Mouse (Mus musculus): ENCODE measurements at regions not wholly inside any gene's neighbourhood (a gene's known extent, or its start where the extent isn't known, plus 50 kb on each side); places are given as distances from the start of the nearest gene placed in this dataset.
A peak's percentile ranks its signal among the peaks of the same experiment; 100 is the strongest.

DNA sequence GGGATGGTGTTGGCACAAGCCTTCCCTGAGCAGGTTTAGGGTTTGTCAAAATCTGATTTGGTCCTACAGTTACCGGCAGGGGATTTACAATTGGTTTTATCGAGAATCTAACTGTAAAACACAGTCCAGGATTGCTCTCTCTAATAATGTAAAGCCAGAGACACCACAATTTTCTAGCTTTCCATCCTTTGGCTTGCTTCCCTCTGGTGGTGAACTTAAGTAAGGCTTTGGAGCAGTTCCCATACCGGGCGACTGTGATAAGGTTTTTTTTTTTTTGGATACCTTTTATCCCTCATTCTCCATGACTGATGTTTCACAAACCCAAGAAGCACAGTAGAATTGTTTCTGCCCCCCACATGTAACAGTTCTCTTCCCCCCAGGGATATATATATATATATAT is 195.3 kb downstream of the Tex13c3 start:
- no peaks in the 10 kb centered on the region for H3K27me3 ChIP-seq (replicated peaks; ENCODE audit: control insufficient read depth, insufficient read depth, low read length)
- 70% methylated on average over 4 of the region's 4 CpGs for WGBS
- no peak overlapping the region for H3K27ac ChIP-seq (ENCODE audit: low read depth, low read length)
- H3K9me3 ChIP-seq (ENCODE audit: control insufficient read depth), result no peaks in the 10 kb centered on the region
- H3K4me1 ChIP-seq (replicated peaks; ENCODE audit: control insufficient read depth, insufficient read depth, low read length), result no peaks in the 10 kb centered on the region
- H3K4me2 ChIP-seq (replicated peaks; ENCODE audit: low read depth), result no peak overlapping the region
- no peaks in the 10 kb centered on the region for H3K36me3 ChIP-seq (ENCODE audit: control insufficient read depth, insufficient read depth)
- peak; percentile 54 for TF ChIP-seq CTCF (IDR thresholded peaks at IDR 0.05; ENCODE audit: low read depth)
- H3K4me3 ChIP-seq (ENCODE audit: low read depth, low read length), result no peak overlapping the region
- ATAC-seq, result no peak
- H3K9ac ChIP-seq (ENCODE audit: low read depth, low read length), result no peak overlapping the region

DNA sequence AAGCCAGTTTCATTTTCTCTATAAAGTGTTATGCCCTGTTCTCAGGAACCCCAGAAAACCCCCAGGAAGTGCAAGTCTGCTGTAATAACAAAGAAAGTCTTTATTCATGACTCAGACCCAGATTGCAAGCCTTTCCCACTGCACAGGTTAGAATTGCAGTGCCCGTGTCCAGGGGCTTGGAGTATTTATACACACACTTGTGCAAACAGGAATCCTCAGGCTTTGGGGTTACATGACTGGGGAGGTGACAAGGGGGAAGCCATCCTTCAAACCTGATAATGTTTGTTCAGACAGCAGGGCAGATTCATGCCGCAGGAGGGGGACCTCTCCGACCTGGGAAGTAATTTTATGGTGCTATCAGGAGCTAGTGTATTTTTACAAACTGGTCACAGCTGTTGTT is 198.0 kb downstream of the Tex13c3 start:
- no peak overlapping the region for H3K27ac ChIP-seq (ENCODE audit: low read depth, low read length)
- H3K4me2 ChIP-seq (replicated peaks; ENCODE audit: low read depth), result no peak overlapping the region
- TF ChIP-seq CTCF (IDR thresholded peaks at IDR 0.05; ENCODE audit: low read depth), result no peak
- no peaks in the 10 kb centered on the region for H3K36me3 ChIP-seq (ENCODE audit: control insufficient read depth, insufficient read depth)
- no peak overlapping the region for H3K9ac ChIP-seq (ENCODE audit: low read depth, low read length)
- H3K4me1 ChIP-seq (replicated peaks; ENCODE audit: control insufficient read depth, insufficient read depth, low read length), result no peaks in the 10 kb centered on the region
- no peaks in the 10 kb centered on the region for H3K9me3 ChIP-seq (ENCODE audit: control insufficient read depth)
- no peak for ATAC-seq
- WGBS, result 33% methylated on average over 3 of the region's 3 CpGs
- no peaks in the 10 kb centered on the region for H3K27me3 ChIP-seq (replicated peaks; ENCODE audit: control insufficient read depth, insufficient read depth, low read length)
- H3K4me3 ChIP-seq (ENCODE audit: low read depth, low read length), result no peak overlapping the region

DNA sequence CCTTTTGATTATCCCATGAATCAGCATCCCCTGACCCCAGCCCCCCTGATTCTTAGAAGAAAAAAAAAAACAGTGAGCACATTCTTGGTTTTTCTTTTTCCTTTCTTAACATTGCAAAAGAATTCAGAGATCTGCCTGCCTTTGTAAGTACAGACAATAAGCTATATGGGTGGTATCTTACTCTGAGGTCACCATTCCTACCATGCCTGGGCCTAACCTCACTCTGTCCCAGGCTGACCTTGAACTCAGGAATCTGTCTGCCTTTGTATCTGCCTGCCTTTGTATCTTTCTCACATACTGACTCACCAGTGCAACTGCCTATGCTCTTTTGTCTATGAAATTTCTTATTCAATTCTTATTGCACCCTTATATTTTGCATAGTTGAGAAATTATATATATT is 216.9 kb downstream of the Tex13c3 start:
- H3K27me3 ChIP-seq (replicated peaks; ENCODE audit: control insufficient read depth, insufficient read depth, low read length), result no peaks in the 10 kb centered on the region
- no peak overlapping the region for H3K4me2 ChIP-seq (replicated peaks; ENCODE audit: low read depth)
- no peak overlapping the region for H3K4me3 ChIP-seq (ENCODE audit: low read depth, low read length)
- no peak for ATAC-seq
- TF ChIP-seq CTCF (IDR thresholded peaks at IDR 0.05; ENCODE audit: low read depth), result no peak
- H3K4me1 ChIP-seq (replicated peaks; ENCODE audit: control insufficient read depth, insufficient read depth, low read length), result no peaks in the 10 kb centered on the region
- no peak overlapping the region for H3K27ac ChIP-seq (ENCODE audit: low read depth, low read length)
- no peaks in the 10 kb centered on the region for H3K9me3 ChIP-seq (ENCODE audit: control insufficient read depth)
- no peak overlapping the region for H3K9ac ChIP-seq (ENCODE audit: low read depth, low read length)
- H3K36me3 ChIP-seq (ENCODE audit: control insufficient read depth, insufficient read depth), result no peaks in the 10 kb centered on the region

DNA sequence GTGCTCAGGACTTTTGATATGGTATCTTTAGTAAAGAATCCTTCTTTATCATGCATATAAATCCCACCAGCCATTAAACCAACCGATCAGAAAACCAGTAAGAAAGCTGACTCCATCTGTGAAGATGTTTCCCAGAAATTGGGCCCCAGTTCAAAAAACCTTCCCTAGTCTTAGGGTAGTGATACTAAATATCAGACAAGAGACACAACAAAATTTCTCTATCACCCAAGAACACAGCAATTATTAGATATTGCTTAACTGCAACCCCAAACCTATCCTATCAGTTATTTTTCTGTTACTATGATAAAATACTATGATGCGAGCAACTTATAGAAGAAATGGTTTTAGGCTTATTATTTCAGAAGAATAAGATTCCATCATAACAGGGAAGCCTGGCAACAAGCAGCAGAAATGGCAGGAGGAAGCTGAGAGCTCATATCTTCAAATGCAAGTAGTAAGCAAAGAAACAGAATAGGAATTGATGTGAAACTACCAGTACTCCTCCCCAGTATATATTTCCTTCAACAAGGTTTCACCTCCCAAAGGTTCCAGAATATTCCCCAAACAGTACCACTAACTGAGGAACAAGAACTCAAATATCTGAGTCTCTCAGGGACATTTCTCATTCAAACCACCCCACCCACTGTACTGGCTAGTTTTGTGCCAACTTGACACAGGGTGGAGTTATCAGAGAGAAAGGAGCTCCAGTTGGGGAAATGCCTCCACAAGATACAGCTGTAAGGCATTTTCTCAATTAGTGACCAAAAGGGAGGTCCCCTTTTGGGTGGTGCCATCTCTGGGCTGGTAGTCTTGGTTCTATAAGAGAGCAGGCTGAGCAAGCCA is 234.1 kb downstream of the Tex13c3 start:
- WGBS, result 78% methylated on average over 2 of the region's 2 CpGs
- no peak for ATAC-seq

DNA sequence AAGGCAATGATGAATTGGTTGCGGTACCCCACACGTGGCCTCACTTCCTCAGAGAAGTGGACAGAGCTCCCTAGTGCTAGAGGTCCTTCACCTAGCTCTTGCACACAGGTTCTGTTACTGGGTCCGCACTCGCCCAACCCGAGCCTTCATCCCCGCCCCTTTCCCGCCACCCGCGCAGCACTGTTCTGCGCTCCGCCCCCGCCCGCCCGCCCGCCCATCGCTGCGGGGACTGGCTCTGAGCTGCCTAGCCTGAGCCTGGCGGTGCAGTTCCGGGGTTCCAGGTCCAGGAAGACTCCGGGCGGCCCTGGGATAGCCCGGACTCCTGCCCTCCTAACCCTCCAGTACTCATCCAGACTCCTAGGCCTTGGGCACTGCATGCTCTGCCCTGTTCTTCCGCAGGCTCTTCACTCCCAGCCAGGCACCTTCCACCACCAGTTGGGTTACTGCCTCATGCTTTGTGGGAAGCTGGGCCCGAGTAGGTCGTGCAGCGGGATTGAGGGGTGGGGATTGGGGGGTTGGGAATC is 243.3 kb downstream of the Tex13c3 start:
- peak overlapping the region; percentile 49 for H3K4me3 ChIP-seq (ENCODE audit: low read depth, low read length)
- H3K27ac ChIP-seq (ENCODE audit: low read depth, low read length), result no peak overlapping the region
- peak overlapping the region; percentile 82 for H3K4me2 ChIP-seq (replicated peaks; ENCODE audit: low read depth)
- ATAC-seq, result peak; percentile 91
- H3K36me3 ChIP-seq (ENCODE audit: control insufficient read depth, insufficient read depth), result no peaks in the 10 kb centered on the region
- no peak for TF ChIP-seq CTCF (IDR thresholded peaks at IDR 0.05; ENCODE audit: low read depth)
- no peaks in the 10 kb centered on the region for H3K4me1 ChIP-seq (replicated peaks; ENCODE audit: control insufficient read depth, insufficient read depth, low read length)
- no peaks in the 10 kb centered on the region for H3K27me3 ChIP-seq (replicated peaks; ENCODE audit: control insufficient read depth, insufficient read depth, low read length)
- WGBS, result 12% methylated on average over 26 of the region's 26 CpGs
- H3K9me3 ChIP-seq (ENCODE audit: control insufficient read depth), result no peaks in the 10 kb centered on the region
- peak overlapping the region; percentile 26; the same call in 1 of the 2 replicates for H3K9ac ChIP-seq (ENCODE audit: low read depth, low read length)

More for the DNA sequence above, 234.1 kb downstream of the Tex13c3 start:
- H3K27ac ChIP-seq (ENCODE audit: low read depth, low read length), result no peak overlapping the region
- no peak overlapping the region for H3K4me3 ChIP-seq (ENCODE audit: low read depth, low read length)
- no peak for TF ChIP-seq CTCF (IDR thresholded peaks at IDR 0.05; ENCODE audit: low read depth)
- no peaks in the 10 kb centered on the region for H3K9me3 ChIP-seq (ENCODE audit: control insufficient read depth)
- no peaks in the 10 kb centered on the region for H3K27me3 ChIP-seq (replicated peaks; ENCODE audit: control insufficient read depth, insufficient read depth, low read length)
- H3K9ac ChIP-seq (ENCODE audit: low read depth, low read length), result no peak overlapping the region
- no peak overlapping the region for H3K4me2 ChIP-seq (replicated peaks; ENCODE audit: low read depth)
- H3K4me1 ChIP-seq (replicated peaks; ENCODE audit: control insufficient read depth, insufficient read depth, low read length), result no peaks in the 10 kb centered on the region
- no peaks in the 10 kb centered on the region for H3K36me3 ChIP-seq (ENCODE audit: control insufficient read depth, insufficient read depth)

DNA sequence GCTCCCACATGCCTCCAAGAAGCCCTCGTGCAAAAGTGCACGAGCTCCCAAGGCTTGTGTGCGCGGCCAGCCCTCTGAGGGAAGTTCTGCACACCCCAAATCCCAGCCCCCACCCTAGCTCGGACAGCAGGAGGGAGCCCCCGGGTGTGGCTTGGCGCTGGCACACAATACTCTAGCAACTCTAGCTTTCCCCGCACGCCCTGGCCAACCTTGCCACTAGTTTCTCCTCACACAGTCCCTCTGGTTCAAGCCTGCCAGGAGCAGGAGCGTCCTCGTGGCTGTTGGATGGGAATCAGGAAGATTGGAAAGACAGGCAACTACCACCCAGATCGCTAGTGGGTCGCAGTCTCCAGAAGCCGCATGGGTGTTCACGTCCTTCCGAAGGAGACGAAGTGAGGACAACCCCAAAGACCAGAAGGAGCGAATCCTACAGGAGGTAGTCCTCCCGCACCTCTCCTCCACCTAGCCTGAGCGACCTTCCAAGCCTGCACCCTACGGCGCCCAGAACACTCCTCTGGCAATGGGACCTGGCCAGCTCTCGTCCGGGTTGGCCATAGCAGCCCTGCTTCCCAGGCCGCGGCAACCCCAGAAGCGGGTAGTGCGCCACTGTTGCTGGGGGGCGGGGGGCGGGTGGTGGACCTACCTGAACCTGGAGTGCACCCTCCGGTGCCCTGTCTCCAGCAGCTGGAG is 243.9 kb downstream of the Tex13c3 start:
- Histone ChIP-seq H3K4me2 (replicated peaks; ENCODE audit: low read depth) (peak overlapping the region; percentile 82), H3K9ac (ENCODE audit: low read depth, low read length) (peak overlapping the region; percentile 26; the same call in 1 of the 2 replicates), H3K4me3 (ENCODE audit: low read depth, low read length) (peak overlapping the region; percentile 49), H3K36me3 (ENCODE audit: control insufficient read depth, insufficient read depth) (no peaks in the 10 kb centered on the region), H3K27ac (ENCODE audit: low read depth, low read length) (no peak overlapping the region), H3K27me3 (replicated peaks; ENCODE audit: control insufficient read depth, insufficient read depth, low read length) (no peaks in the 10 kb centered on the region), H3K4me1 (replicated peaks; ENCODE audit: control insufficient read depth, insufficient read depth, low read length) (no peaks in the 10 kb centered on the region), H3K9me3 (ENCODE audit: control insufficient read depth) (no peaks in the 10 kb centered on the region)
- TF ChIP-seq CTCF (IDR thresholded peaks at IDR 0.05; ENCODE audit: low read depth), result no peak
- peak; percentile 75 for ATAC-seq
- WGBS, result 17% methylated on average over 29 of the region's 31 CpGs

Data from intestine, postnatal 0 days (tissue).